Mouse (Mus musculus) heart, postnatal 0 days (tissue): ENCODE measurements at regions not wholly inside any gene's neighbourhood (a gene's known extent, or its start where the extent isn't known, plus 50 kb on each side); places are given as distances from the start of the nearest gene placed in this dataset.

Experiments
- ATAC-seq: fragments of 200-750 bp; cut with Nextera tagmentation; 2 replicates; pipeline ENCODE4 v1.8.0; 2017; ENCODE audit warnings: low read depth, moderate number of reproducible peaks, moderate library complexity; ENCODE audit not compliant: insufficient read depth
- DNase-seq: peaks from one replicate; pipeline ENCODE4 v3.0.0-alpha.2; 2016; ENCODE audit warnings: low spot score
- H3K27ac ChIP-seq: fragments of 300-500 bp; sonication (generic); 2 replicates; pipeline ENCODE4 v1.5.1; 2014; ENCODE audit warnings: low read depth, mild to moderate bottlenecking
- H3K27me3 ChIP-seq: fragments of 300-500 bp; sonication (generic); 2 replicates; pipeline ENCODE4 v1.6.1; 2014; ENCODE audit warnings: low read length, mixed read lengths; ENCODE audit not compliant: control insufficient read depth, insufficient read depth
- H3K36me3 ChIP-seq: fragments of 300-500 bp; sonication (generic); replicated peaks from 2 replicates; pipeline ENCODE4 v1.6.1; 2014; ENCODE audit warnings: low read length, mixed read lengths; ENCODE audit not compliant: control insufficient read depth, insufficient read depth
- H3K4me1 ChIP-seq: fragments of 300-500 bp; sonication (generic); 2 replicates; pipeline ENCODE4 v1.6.1; 2014; ENCODE audit warnings: antibody characterized with exemption; ENCODE audit not compliant: control insufficient read depth, insufficient read depth
- H3K4me2 ChIP-seq: fragments of 300-500 bp; sonication (generic); 2 replicates; pipeline ENCODE4 v1.6.1; 2014; ENCODE audit warnings: low read depth, mild to moderate bottlenecking, low read length, moderate library complexity
- H3K4me3 ChIP-seq: fragments of 300-500 bp; sonication (generic); 2 replicates; pipeline ENCODE4 v1.5.1; 2014; ENCODE audit warnings: low read depth, low read length
- H3K9ac ChIP-seq: fragments of 300-500 bp; sonication (generic); replicated peaks from 2 replicates; pipeline ENCODE4 v1.6.1; 2014; ENCODE audit warnings: low read depth, low read length, mixed read lengths
- H3K9me3 ChIP-seq: fragments of 300-500 bp; sonication (generic); replicated peaks from 2 replicates; pipeline ENCODE4 v1.6.1; 2016; ENCODE audit warnings: low read length; ENCODE audit not compliant: control insufficient read depth
- CTCF ChIP-seq: IDR thresholded peaks from 2 replicates; pipeline ENCODE4 v1.5.1; 2016; ENCODE audit warnings: antibody characterized with exemption, control low read depth, low read depth
- EP300 ChIP-seq: IDR thresholded peaks from 2 replicates; pipeline ENCODE4 v1.6.1; 2016; ENCODE audit warnings: antibody characterized with exemption, low read depth
- WGBS: fragments of 180-500 bp; shearing (Covaris S2); extraction: QIAGEN DNeasy Blood & Tissue Kit; methylation state at CpG from one replicate; pipeline ENCODE4 v1.1.7; 2014; 5-methylcytosine and 5-hydroxymethylcytosine counted together

DNA sequence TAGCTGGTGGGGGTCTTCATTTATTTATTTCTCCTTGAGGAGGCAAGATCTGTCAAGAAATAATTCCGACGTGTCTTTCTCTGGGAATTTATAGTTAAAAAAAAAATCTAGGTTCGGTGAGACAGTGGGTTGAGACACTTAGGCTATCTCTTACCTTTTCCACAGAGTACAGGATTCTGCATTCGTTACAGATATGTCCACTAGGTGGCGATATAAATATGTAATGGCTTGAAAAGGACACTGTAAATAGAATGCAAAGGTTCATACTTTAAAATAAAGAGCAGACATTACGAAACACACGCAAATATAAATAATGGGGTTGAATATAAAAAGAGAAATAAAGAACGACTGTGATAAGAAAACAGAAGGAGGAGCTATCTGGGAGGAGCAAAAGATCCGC lies 517.5 kb downstream of the Cps1 start:
- WGBS, result 17% methylated on average over 9 of the region's 9 CpGs
- TF ChIP-seq CTCF (peak; percentile 71), EP300 (no peak)
- Histone ChIP-seq H3K36me3 (no peaks in the 10 kb centered on the region), H3K27me3 (no peaks in the 10 kb centered on the region), H3K4me1 (no peaks in the 10 kb centered on the region), H3K9me3 (no peaks in the 10 kb centered on the region), H3K4me3 (no peak overlapping the region), H3K4me2 (no peak overlapping the region), H3K27ac (no peak overlapping the region), H3K9ac (no peak overlapping the region)
- DNase-seq, result peak; percentile 23
- no peak for ATAC-seq

DNA sequence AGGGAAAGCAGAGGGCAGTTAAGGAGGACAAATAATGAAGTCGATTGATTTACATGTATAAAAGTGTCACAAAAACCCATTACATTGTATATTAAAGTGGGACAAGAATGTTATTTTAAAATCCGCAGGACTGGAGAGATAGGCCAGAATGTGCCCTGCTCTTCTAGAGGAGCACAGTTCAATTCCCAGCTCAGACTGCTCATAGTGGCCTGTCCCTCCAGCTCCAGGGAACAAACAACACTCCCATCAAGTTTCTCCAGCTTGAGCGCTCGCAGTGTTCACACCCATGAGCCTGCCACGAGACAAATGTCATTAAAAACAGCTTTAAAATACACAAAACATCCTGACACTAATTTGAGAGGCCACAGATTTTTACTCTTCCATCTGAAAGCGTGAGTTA lies 517.9 kb downstream of the Cps1 start:
- no peak overlapping the region for H3K27ac ChIP-seq
- no peak for ATAC-seq
- no peak overlapping the region for H3K4me2 ChIP-seq
- WGBS, result 56% methylated on average over 6 of the region's 6 CpGs
- no peak overlapping the region for H3K4me3 ChIP-seq
- H3K36me3 ChIP-seq, result no peaks in the 10 kb centered on the region
- H3K9ac ChIP-seq, result no peak overlapping the region
- DNase-seq, result no peak
- H3K4me1 ChIP-seq, result no peaks in the 10 kb centered on the region
- no peaks in the 10 kb centered on the region for H3K9me3 ChIP-seq
- H3K27me3 ChIP-seq, result no peaks in the 10 kb centered on the region
- TF ChIP-seq CTCF, result no peak
- no peak for TF ChIP-seq EP300

DNA sequence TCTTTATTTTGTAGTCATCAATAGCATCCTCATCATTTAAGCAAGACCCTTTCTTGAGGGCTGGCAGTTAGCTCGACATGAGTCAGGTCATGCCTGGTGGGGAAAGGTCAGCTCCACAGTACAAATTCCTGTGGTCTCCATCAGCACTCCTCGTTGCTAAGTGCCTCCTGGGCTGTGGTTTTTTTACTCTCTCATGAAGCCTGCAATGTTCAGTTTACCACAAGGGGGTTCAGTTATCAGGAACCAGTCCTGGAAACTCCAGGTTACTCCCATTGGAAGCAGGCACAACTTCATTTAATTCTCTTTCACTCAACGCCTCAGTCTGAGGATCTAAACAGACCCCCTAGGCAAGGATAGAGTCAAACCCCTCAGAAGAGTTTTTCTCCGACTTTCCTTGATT lies 520.8 kb downstream of the Cps1 start:
- H3K36me3 ChIP-seq, result no peaks in the 10 kb centered on the region
- no peaks in the 10 kb centered on the region for H3K9me3 ChIP-seq
- H3K4me1 ChIP-seq, result no peaks in the 10 kb centered on the region
- H3K27ac ChIP-seq, result no peak overlapping the region
- DNase-seq (no peak), ATAC-seq (no peak)
- H3K4me3 ChIP-seq, result no peak overlapping the region
- WGBS, result 37% methylated on average over 4 of the region's 4 CpGs
- H3K9ac ChIP-seq, result no peak overlapping the region
- no peak overlapping the region for H3K4me2 ChIP-seq
- H3K27me3 ChIP-seq, result no peaks in the 10 kb centered on the region
- no peak for TF ChIP-seq EP300
- no peak for TF ChIP-seq CTCF
